Mouse (Mus musculus) heart, postnatal 14 days (tissue): ENCODE data around the gene Gm10392. TPM values are rescaled to one million over a fixed set of nuclear protein-coding genes. Genes with fewer than 3 reads are reported as not detected.
A peak's percentile ranks its signal among the peaks of the same experiment; 100 is the strongest.

Experiments
- DNase-seq, 2 experiments: peaks; one replicate each; pipeline ENCODE4 v3.0.0; 2021 to 2022
- intact Hi-C: fragments of 180-260 bp; cut with DNase I; formaldehyde crosslinking; loops from one replicate; pipeline ENCODE4 v1.15.1; 2025
- total RNA-seq, 2 experiments: library from RNA; stranded (reverse); gene quantifications; 2 replicates each; pipeline ENCODE4 v1.2.3; 2021

Gene Gm10392
- total RNA-seq, 2 experiments from 2014 or later: not detected

GRCm38 (mm10) chr11:77508068-77509021 is 10.7 kb downstream of the Gm10392 start:
- peak; percentile 90 to 92 for DNase-seq
- intact Hi-C loops: loop anchor here (5.0 to 10.0 kb wide), 2 partner anchors 119 to 286 kb away; no protein-coding TSS in a partner anchor

- DNase-seq: no peak
- intact Hi-C loops: loop anchor here (5.0 to 10.0 kb wide), 2 partner anchors 120 to 287 kb away; no protein-coding TSS in a partner anchor
Measured at GRCm38 (mm10) chr11:77507426-77507825, 11.6 kb downstream of the Gm10392 start.

- DNase-seq: no peak
- intact Hi-C loops: loop anchor here (5.0 to 10.0 kb wide), 2 partner anchors 120 to 288 kb away; no protein-coding TSS in a partner anchor
Measured at GRCm38 (mm10) chr11:77506941-77507340, 12.1 kb downstream of the Gm10392 start.

- intact Hi-C loops: loop anchor here (5.0 to 10.0 kb wide), 2 partner anchors 121 to 289 kb away; no protein-coding TSS in a partner anchor
Measured at GRCm38 (mm10) chr11:77506273-77506672, 12.7 kb downstream of the Gm10392 start.

GRCm38 (mm10) chr11:77505291-77505980 is 13.6 kb downstream of the Gm10392 start:
- intact Hi-C loops: loop anchor here (5.0 to 10.0 kb wide), 2 partner anchors 122 to 289 kb away; no protein-coding TSS in a partner anchor
- DNase-seq: no peak

More at GRCm38 (mm10) chr11:77506273-77506672, 12.7 kb downstream of the Gm10392 start:
- DNase-seq: no peak

GRCm38 (mm10) chr11:77504377-77504776 is 14.6 kb downstream of the Gm10392 start:
- intact Hi-C loops: loop anchor here (10.0 kb wide), 1 partner anchor 290 kb away; no protein-coding TSS in a partner anchor
- DNase-seq: no peak

GRCm38 (mm10) chr11:77503511-77503910 is 15.5 kb downstream of the Gm10392 start:
- intact Hi-C loops: loop anchor here (10.0 kb wide), 1 partner anchor 291 kb away; no protein-coding TSS in a partner anchor
- peak in 1 of 2 experiments; percentile 62 for DNase-seq

- intact Hi-C loops: loop anchor here (10.0 kb wide), 1 partner anchor 292 kb away; no protein-coding TSS in a partner anchor
- DNase-seq: no peak
Measured at GRCm38 (mm10) chr11:77502481-77502880, 16.5 kb downstream of the Gm10392 start.

GRCm38 (mm10) chr11:77501971-77502370 is 17.0 kb downstream of the Gm10392 start:
- DNase-seq: no peak
- intact Hi-C loops: loop anchor here (1.0 to 10.0 kb wide), 2 partner anchors 11 to 293 kb away; no protein-coding TSS in a partner anchor

- intact Hi-C loops: loop anchor here (1.0 to 10.0 kb wide), 2 partner anchors 10 to 293 kb away; no protein-coding TSS in a partner anchor
- peak; percentile 78 to 84 for DNase-seq
Measured at GRCm38 (mm10) chr11:77501392-77501791, 17.6 kb downstream of the Gm10392 start.

- no peak for DNase-seq
- intact Hi-C loops: loop anchor here (1.0 to 10.0 kb wide), 2 partner anchors 9 to 294 kb away; no protein-coding TSS in a partner anchor
Measured at GRCm38 (mm10) chr11:77500361-77501325, 18.4 kb downstream of the Gm10392 start.

- DNase-seq: peak in 1 of 2 experiments; percentile 30
- intact Hi-C loops: no loop called here
Measured at GRCm38 (mm10) chr11:77499354-77499753, 19.6 kb downstream of the Gm10392 start.

- intact Hi-C loops: no loop called here
Measured at GRCm38 (mm10) chr11:77498261-77499139, 20.5 kb downstream of the Gm10392 start.

GRCm38 (mm10) chr11:77497851-77498250 is 21.1 kb downstream of the Gm10392 start:
- intact Hi-C loops: no loop called here
- DNase-seq: peak; percentile 53 to 65

More at GRCm38 (mm10) chr11:77498261-77499139, 20.5 kb downstream of the Gm10392 start:
- DNase-seq: no peak

- peak; percentile 68 to 82 for DNase-seq
- intact Hi-C loops: no loop called here
Measured at GRCm38 (mm10) chr11:77497341-77497756, 21.6 kb downstream of the Gm10392 start.

GRCm38 (mm10) chr11:77495507-77495906 is 23.5 kb downstream of the Gm10392 start:
- no peak for DNase-seq
- intact Hi-C loops: no loop called here

GRCm38 (mm10) chr11:77494782-77495181 is 24.2 kb downstream of the Gm10392 start:
- intact Hi-C loops: loop anchor here (5.0 kb wide), 1 partner anchor 177 kb away; no protein-coding TSS in a partner anchor

GRCm38 (mm10) chr11:77494344-77494676 is 24.7 kb downstream of the Gm10392 start:
- DNase-seq: no peak
- intact Hi-C loops: loop anchor here (5.0 kb wide), 1 partner anchor 177 kb away; no protein-coding TSS in a partner anchor

More at GRCm38 (mm10) chr11:77494782-77495181, 24.2 kb downstream of the Gm10392 start:
- DNase-seq: no peak
